Mouse (Mus musculus) hindbrain, embryonic 14.5 days (tissue): Measurements from ENCODE around the gene Egfl7. TPM values are rescaled to one million over a fixed set of nuclear protein-coding genes. Genes with fewer than 3 reads are reported as not detected.

Experiments used
- ATAC-seq: fragments of 200-750 bp; cut with Nextera tagmentation; 2 replicates; pipeline ENCODE4 v1.8.0; 2017; ENCODE audit warnings: moderate number of reproducible peaks, mild to moderate bottlenecking, moderate TSS enrichment, moderate library complexity; ENCODE audit not compliant: low FRiP score
- DNase-seq: peaks from one replicate; pipeline ENCODE4 v3.0.0-alpha.2; 2015; ENCODE audit warnings: low spot score
- H3K27ac ChIP-seq: fragments of 300-500 bp; sonication (generic); 2 replicates; pipeline ENCODE4 v1.5.1; 2014; ENCODE audit warnings: mild to moderate bottlenecking, moderate library complexity
- H3K27me3 ChIP-seq: fragments of 300-500 bp; sonication (generic); 2 replicates; pipeline ENCODE4 v1.6.1; 2014; ENCODE audit warnings: mild to moderate bottlenecking, low read length, mixed read lengths; ENCODE audit not compliant: control insufficient read depth, insufficient read depth
- H3K36me3 ChIP-seq: fragments of 300-500 bp; sonication (generic); replicated peaks from 2 replicates; pipeline ENCODE4 v1.6.1; 2014; ENCODE audit not compliant: control insufficient read depth, insufficient read depth
- H3K4me1 ChIP-seq: fragments of 300-500 bp; sonication (generic); replicated peaks from 2 replicates; pipeline ENCODE4 v1.6.1; 2014; ENCODE audit warnings: antibody characterized with exemption, low read length, mixed read lengths; ENCODE audit not compliant: control insufficient read depth, insufficient read depth
- H3K4me2 ChIP-seq: fragments of 300-500 bp; sonication (generic); replicated peaks from 2 replicates; pipeline ENCODE4 v1.6.1; 2014; ENCODE audit warnings: mild to moderate bottlenecking, moderate library complexity
- H3K4me3 ChIP-seq: fragments of 300-500 bp; sonication (generic); replicated peaks from 2 replicates; pipeline ENCODE4 v1.5.1; 2014; ENCODE audit warnings: mild to moderate bottlenecking, low read length
- H3K9ac ChIP-seq: fragments of 300-500 bp; sonication (generic); 2 replicates; pipeline ENCODE4 v1.6.1; 2014
- H3K9me3 ChIP-seq: fragments of 300-500 bp; sonication (generic); 2 replicates; pipeline ENCODE4 v1.6.1; 2016; ENCODE audit warnings: low read length; ENCODE audit not compliant: control insufficient read depth
- WGBS: fragments of 180-500 bp; shearing (Covaris S2); extraction: QIAGEN DNeasy Blood & Tissue Kit; methylation state at CpG from one replicate; pipeline ENCODE4 v1.1.7; 2014; 5-methylcytosine and 5-hydroxymethylcytosine counted together
- polyA plus RNA-seq: library from polyadenylated mRNA; unstranded; fragments of >200 nt; fragmentation: Nextera tagmentation; extraction: Ambion mirVana; gene quantifications from 2 replicates; pipeline ENCODE4 v1.2.1, GENCODE M21; 2014

Egfl7 gene
- polyA plus RNA-seq, result 62.2 and 69.2 TPM in 2 replicates

- H3K9me3 ChIP-seq, result no peaks in the 10 kb centered on the region
- H3K9ac ChIP-seq, result no peak within 1 kb of the TSS
- H3K4me1 ChIP-seq, result no peaks in the 10 kb centered on the region
- 100% methylated on average over 1 of the region's 1 CpGs for WGBS
- ATAC-seq, result no peak
- H3K4me2 ChIP-seq, result no peak within 1 kb of the TSS
- no peaks in the 10 kb centered on the region for H3K36me3 ChIP-seq
- no peak within 1 kb of the TSS for H3K4me3 ChIP-seq
- no peak for DNase-seq
- no peaks in the 10 kb centered on the region for H3K27me3 ChIP-seq
- H3K27ac ChIP-seq, result 0 out of 2 replicates have a peak within 1 kb of the TSS, but pooled peaks have one; percentile 26
These were observed at the start of gene Egfl7 for GRCm38 (mm10) chr2:26579714-26580113. Gene Egfl7, plus strand, starts transcription at chr2:26580014.

DNA sequence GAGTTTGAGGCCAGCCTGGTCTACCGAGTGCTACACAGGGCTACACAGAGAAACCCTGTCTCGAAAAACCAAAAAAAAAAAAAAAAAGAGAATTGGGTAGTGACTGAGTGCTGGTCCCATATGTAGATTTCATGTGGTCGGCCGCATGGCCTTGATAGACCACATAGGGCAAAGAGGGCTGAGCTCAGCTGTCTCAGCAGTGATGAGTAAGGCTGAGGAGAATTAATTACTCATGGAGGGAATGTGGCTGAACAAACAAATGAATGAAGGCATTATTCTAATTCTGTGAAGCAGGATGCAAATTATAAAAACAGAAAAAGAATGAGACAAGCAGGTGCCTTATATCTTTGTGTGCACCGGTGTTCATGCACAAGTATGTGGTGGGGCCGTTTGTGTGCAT is 48.0 kb upstream of the Egfl7 start:
- no peak for ATAC-seq
- WGBS, result 55% methylated on average over 6 of the region's 6 CpGs
- H3K4me3 ChIP-seq, result no peak overlapping the region
- no peak overlapping the region for H3K27ac ChIP-seq
- H3K36me3 ChIP-seq, result no peaks in the 10 kb centered on the region
- H3K4me2 ChIP-seq, result no peak overlapping the region
- no peaks in the 10 kb centered on the region for H3K9me3 ChIP-seq
- peaks cover 6% of the 10 kb centered on the region; the same call in 1 of the 2 replicates for H3K4me1 ChIP-seq
- H3K9ac ChIP-seq, result no peak overlapping the region
- DNase-seq, result no peak
- H3K27me3 ChIP-seq, result no peaks in the 10 kb centered on the region

DNA sequence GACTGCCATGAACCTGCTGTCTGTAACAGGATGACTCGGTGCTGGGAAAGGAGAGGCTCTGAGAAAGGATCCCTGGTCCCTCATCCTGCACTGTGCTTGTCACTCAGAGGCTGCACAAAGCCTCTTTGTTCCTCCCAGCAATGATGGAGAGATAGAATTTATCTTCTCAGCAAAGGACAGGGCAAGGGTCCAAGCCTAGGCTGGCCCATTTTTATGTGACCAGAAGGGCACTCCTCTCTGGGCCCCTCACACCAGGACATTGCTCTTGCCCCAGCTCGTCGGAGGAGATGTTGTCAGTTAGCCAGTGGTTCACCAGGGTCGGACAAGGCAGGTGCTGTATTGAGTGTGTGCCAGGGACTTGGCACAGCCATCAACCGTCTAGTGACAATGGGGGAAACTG is 46.6 kb upstream of the Egfl7 start:
- H3K9ac ChIP-seq, result no peak overlapping the region
- WGBS, result 8% methylated on average over 5 of the region's 5 CpGs
- DNase-seq, result peak; percentile 54
- no peaks in the 10 kb centered on the region for H3K36me3 ChIP-seq
- no peaks in the 10 kb centered on the region for H3K27me3 ChIP-seq
- H3K27ac ChIP-seq, result peak overlapping the region; percentile 73
- H3K4me3 ChIP-seq, result no peak overlapping the region
- ATAC-seq, result peak; percentile 32; the same call in 1 of the 2 replicates
- H3K4me1 ChIP-seq, result peaks cover 6% of the 10 kb centered on the region; the same call in 1 of the 2 replicates
- no peaks in the 10 kb centered on the region for H3K9me3 ChIP-seq
- H3K4me2 ChIP-seq, result no peak overlapping the region

DNA sequence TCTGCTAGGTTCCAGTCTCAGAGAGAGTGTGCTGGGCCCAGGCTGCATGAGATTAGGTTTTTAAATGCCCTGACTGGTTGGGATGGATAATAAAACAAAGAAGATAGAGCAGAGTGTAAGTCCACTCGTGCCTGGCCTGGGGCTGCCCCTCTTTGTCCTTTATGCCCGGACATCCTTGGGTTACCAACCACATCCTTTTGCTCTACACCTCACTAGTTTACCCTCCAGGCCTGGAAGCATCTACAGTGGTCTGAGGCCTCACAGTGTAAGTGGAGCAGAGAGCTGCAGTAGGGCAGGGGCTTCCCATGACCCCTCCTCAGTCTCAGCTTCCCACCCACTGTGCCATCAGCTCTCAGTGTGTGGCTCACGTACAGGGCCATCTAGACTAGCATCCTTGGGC is 45.7 kb upstream of the Egfl7 start:
- H3K4me2 ChIP-seq, result no peak overlapping the region
- no peak for ATAC-seq
- peaks cover 6% of the 10 kb centered on the region; the same call in 1 of the 2 replicates for H3K4me1 ChIP-seq

GRCm38 (mm10) chr2:26534616-26535015 is 45.2 kb upstream of the Egfl7 start:
- WGBS, result 50% methylated on average over 2 of the region's 2 CpGs
- Histone ChIP-seq H3K9ac (no peak overlapping the region), H3K36me3 (no peaks in the 10 kb centered on the region), H3K4me2 (no peak overlapping the region), H3K4me3 (no peak overlapping the region), H3K4me1 (peaks cover 6% of the 10 kb centered on the region; the same call in 1 of the 2 replicates), H3K9me3 (no peaks in the 10 kb centered on the region), H3K27ac (peak overlapping the region; percentile 73; the same call in 1 of the 2 replicates), H3K27me3 (no peaks in the 10 kb centered on the region)
- ATAC-seq, result no peak
- DNase-seq, result no peak

More for the DNA sequence above, 45.7 kb upstream of the Egfl7 start:
- H3K9me3 ChIP-seq, result no peaks in the 10 kb centered on the region
- WGBS, result 55% methylated on average over 3 of the region's 3 CpGs
- no peaks in the 10 kb centered on the region for H3K27me3 ChIP-seq
- H3K9ac ChIP-seq, result no peak overlapping the region
- no peak overlapping the region for H3K4me3 ChIP-seq
- no peak for DNase-seq
- H3K36me3 ChIP-seq, result no peaks in the 10 kb centered on the region
- H3K27ac ChIP-seq, result peak overlapping the region; percentile 73

DNA sequence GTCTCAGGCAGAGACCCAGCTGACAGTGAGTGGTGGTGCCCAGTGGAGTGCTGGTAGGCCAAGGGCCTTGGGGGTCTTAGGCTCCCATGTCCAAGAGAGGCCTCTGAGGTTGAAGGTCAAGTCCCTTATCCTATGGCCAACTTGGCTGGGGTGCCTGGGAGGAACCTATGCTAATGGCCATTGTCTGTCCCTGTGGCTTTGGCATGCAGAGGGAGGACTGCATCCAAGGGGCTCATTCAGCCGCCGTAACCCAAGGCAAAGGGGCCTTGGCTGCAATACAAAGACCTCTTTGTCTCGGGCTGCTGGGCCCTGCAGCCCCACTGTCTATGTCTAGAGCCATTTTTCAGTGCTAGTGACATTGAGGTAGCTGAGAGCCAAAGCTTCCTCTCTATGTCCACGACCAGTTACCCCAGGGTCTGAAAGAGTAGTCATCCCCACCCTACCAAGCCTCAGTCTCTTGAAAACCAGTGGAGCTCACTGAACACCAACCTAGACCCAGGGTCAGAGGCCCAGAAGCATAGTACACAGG is 44.2 kb upstream of the Egfl7 start:
- Histone ChIP-seq H3K4me3 (no peak overlapping the region), H3K4me1 (peaks cover 8% of the 10 kb centered on the region), H3K27ac (peak overlapping the region; percentile 80), H3K9ac (no peak overlapping the region), H3K4me2 (no peak overlapping the region), H3K9me3 (no peaks in the 10 kb centered on the region), H3K27me3 (no peaks in the 10 kb centered on the region), H3K36me3 (no peaks in the 10 kb centered on the region)
- DNase-seq (peak; percentile 41), ATAC-seq (peak; percentile 81)
- 26% methylated on average over 4 of the region's 4 CpGs for WGBS

DNA sequence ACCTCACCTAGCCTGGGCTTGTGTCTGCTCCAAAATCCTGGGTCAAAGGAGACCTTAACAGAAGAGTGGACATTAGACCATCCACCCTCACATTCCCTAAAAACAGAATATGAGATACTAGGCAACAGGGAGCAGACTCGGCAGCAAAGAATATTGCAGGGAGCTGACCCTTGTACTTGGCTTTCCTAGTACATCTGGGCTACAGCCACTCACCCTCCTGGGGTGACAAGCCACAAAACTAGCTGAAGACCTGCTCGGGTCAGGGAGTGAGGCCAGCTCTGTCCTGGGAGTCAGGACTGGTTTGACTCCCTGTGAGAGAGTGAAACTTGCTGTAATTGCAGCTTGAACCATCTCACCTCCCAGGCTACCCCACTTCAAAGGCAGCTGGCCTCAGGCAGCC is 40.3 kb upstream of the Egfl7 start:
- DNase-seq (no peak), ATAC-seq (no peak)
- Histone ChIP-seq H3K4me3 (no peak overlapping the region), H3K9ac (no peak overlapping the region), H3K9me3 (no peaks in the 10 kb centered on the region), H3K4me1 (peaks cover 19% of the 10 kb centered on the region), H3K27me3 (no peaks in the 10 kb centered on the region), H3K27ac (no peak overlapping the region), H3K4me2 (no peak overlapping the region), H3K36me3 (no peaks in the 10 kb centered on the region)
- 74% methylated on average over 2 of the region's 2 CpGs for WGBS

DNA sequence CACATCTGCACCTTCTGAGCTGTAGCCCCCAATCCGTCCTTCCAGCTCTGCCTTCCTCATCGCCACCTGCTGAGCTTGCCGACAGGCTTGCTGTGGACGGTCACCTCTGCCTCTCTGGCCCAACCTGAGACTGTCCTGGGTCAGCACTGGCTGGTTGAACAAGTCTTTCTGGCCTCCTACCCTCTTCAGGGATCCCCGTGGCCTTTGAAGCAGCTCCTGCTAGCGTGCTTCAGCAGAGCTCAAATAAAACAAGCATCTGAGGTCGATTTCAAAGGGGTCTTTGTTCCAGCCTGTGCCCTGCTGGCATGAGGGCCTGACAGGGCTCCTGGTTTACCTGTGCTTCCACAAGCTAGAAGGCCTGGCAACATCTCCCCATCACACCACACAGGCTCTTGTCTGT is 39.1 kb upstream of the Egfl7 start:
- no peak overlapping the region for H3K4me2 ChIP-seq
- no peak overlapping the region for H3K9ac ChIP-seq
- H3K9me3 ChIP-seq, result no peaks in the 10 kb centered on the region
- ATAC-seq, result no peak
- H3K27ac ChIP-seq, result no peak overlapping the region
- no peaks in the 10 kb centered on the region for H3K27me3 ChIP-seq
- no peaks in the 10 kb centered on the region for H3K36me3 ChIP-seq
- DNase-seq, result no peak
- H3K4me3 ChIP-seq, result no peak overlapping the region
- peaks cover 19% of the 10 kb centered on the region for H3K4me1 ChIP-seq
- WGBS, result 26% methylated on average over 7 of the region's 7 CpGs

GRCm38 (mm10) chr2:26541258-26541910 is 38.4 kb upstream of the Egfl7 start:
- 29% methylated on average over 9 of the region's 9 CpGs for WGBS
- no peaks in the 10 kb centered on the region for H3K9me3 ChIP-seq
- no peak overlapping the region for H3K4me3 ChIP-seq
- H3K27ac ChIP-seq, result peak overlapping the region; percentile 40; the same call in 1 of the 2 replicates
- no peak overlapping the region for H3K4me2 ChIP-seq
- H3K36me3 ChIP-seq, result no peaks in the 10 kb centered on the region
- ATAC-seq (peak; percentile 51; the same call in 1 of the 2 replicates), DNase-seq (no peak)
- H3K4me1 ChIP-seq, result peaks cover 13% of the 10 kb centered on the region
- H3K9ac ChIP-seq, result no peak overlapping the region
- no peaks in the 10 kb centered on the region for H3K27me3 ChIP-seq
